Mouse (Mus musculus) thymus, adult 2 months (tissue): ENCODE measurements around the gene Zfp846.

Source experiments
- CTCF ChIP-seq: fragments of 200-500 bp; IDR thresholded peaks from 2 replicates; pipeline ENCODE4 v1.5.1; 2012; ENCODE audit warnings: mild to moderate bottlenecking, control low read depth, low read length, moderate library complexity, borderline replicate concordance; ENCODE audit not compliant: control insufficient read depth, poor library complexity, insufficient read depth; ENCODE audit errors: extremely low read depth
- POLR2A ChIP-seq: fragments of 200-500 bp; IDR thresholded peaks from 2 replicates; pipeline ENCODE4 v1.6.1; 2012; ENCODE audit warnings: mild to moderate bottlenecking, low read length, control low read depth, moderate library complexity; ENCODE audit not compliant: control insufficient read depth, poor library complexity, insufficient read depth; ENCODE audit errors: extremely low read depth

DNA sequence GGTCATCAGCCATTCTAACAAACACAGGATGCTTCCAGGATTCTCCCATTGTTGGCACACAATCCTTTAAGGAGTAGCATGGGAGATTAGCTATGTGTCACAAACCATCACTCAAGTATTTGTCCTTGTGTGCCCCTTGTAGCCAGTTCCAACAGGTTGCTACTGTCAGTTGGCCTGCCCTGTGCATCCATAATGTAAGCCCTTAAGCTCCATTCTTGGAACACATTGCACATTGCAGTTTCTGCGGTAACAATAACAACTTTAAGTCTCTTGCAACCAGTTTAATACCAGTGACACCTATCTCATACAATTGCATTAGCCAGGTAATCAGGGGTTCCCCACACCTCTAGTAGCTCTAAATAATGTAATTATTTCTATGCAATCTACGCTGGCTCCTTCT lies 44.5 kb upstream of the Zfp846 start:
- TF ChIP-seq POLR2A = no peak
- TF ChIP-seq CTCF = no peak
